Mouse (Mus musculus) embryonic facial prominence, embryonic 15.5 days (tissue): Measurements from ENCODE around the gene Ccdc115. TPM values are rescaled to one million over a fixed set of nuclear protein-coding genes. Genes with fewer than 3 reads are reported as not detected.

ENCODE experiments used
- ATAC-seq: fragments of 200-750 bp; cut with Nextera tagmentation; 2 replicates; pipeline ENCODE4 v1.8.0; 2017; ENCODE audit warnings: low read depth, moderate TSS enrichment; ENCODE audit not compliant: insufficient number of reproducible peaks, low FRiP score, low TSS enrichment
- H3K27ac ChIP-seq: fragments of 300-500 bp; sonication (generic); replicated peaks from 2 replicates; pipeline ENCODE4 v1.5.1; 2015; ENCODE audit warnings: mild to moderate bottlenecking, inconsistent platforms
- H3K27me3 ChIP-seq: fragments of 300-500 bp; sonication (generic); 2 replicates; pipeline ENCODE4 v1.6.1; 2015; ENCODE audit warnings: inconsistent platforms
- H3K36me3 ChIP-seq: fragments of 300-500 bp; sonication (generic); 2 replicates; pipeline ENCODE4 v1.6.1; 2015; ENCODE audit warnings: mild to moderate bottlenecking, inconsistent platforms
- H3K4me1 ChIP-seq: fragments of 300-500 bp; sonication (generic); 2 replicates; pipeline ENCODE4 v1.6.1; 2015; ENCODE audit warnings: inconsistent platforms
- H3K4me2 ChIP-seq: fragments of 300-500 bp; sonication (generic); replicated peaks from 2 replicates; pipeline ENCODE4 v1.6.1; 2015; ENCODE audit warnings: mild to moderate bottlenecking, inconsistent platforms
- H3K4me3 ChIP-seq: fragments of 300-500 bp; sonication (generic); replicated peaks from 2 replicates; pipeline ENCODE4 v1.5.1; 2015; ENCODE audit warnings: mild to moderate bottlenecking, inconsistent platforms
- H3K9ac ChIP-seq: fragments of 300-500 bp; sonication (generic); 2 replicates; pipeline ENCODE4 v1.6.1; 2015; ENCODE audit warnings: inconsistent platforms
- H3K9me3 ChIP-seq: fragments of 300-500 bp; sonication (generic); replicated peaks from 2 replicates; pipeline ENCODE4 v1.6.1; 2016; ENCODE audit warnings: inconsistent platforms
- WGBS: fragments of 180-500 bp; shearing (Covaris S2); methylation state at CpG from one replicate; pipeline ENCODE4 v1.1.7; 2015; 5-methylcytosine and 5-hydroxymethylcytosine counted together
- polyA plus RNA-seq: library from polyadenylated mRNA; unstranded; fragments of >200 nt; fragmentation: Nextera tagmentation; extraction: Ambion mirVana; gene quantifications from 2 replicates; pipeline ENCODE4 v1.2.1, GENCODE M21; 2015

Gene Ccdc115
- polyA plus RNA-seq, 1 experiment from 2014 or later = 57.3 TPM

- H3K27ac ChIP-seq = no peak overlapping the region
- no peak overlapping the region for H3K4me2 ChIP-seq
- H3K4me1 ChIP-seq = peaks cover 30% of the 10 kb centered on the region
- no peak overlapping the region for H3K4me3 ChIP-seq
- ATAC-seq = no peak
- peaks cover 5% of the 10 kb centered on the region for H3K36me3 ChIP-seq
- no peaks in the 10 kb centered on the region for H3K27me3 ChIP-seq
- no peak overlapping the region for H3K9ac ChIP-seq
- WGBS = 64% methylated on average over 3 of the region's 3 CpGs
- H3K9me3 ChIP-seq = 0 out of 2 replicates have a peak, but pooled peaks cover 2% of the 10 kb centered on the region
Measured at GRCm38 (mm10) chr1:34436374-34436773, 3.1 kb downstream of the Ccdc115 start.

GRCm38 (mm10) chr1:34435371-34436120 lies 3.9 kb downstream of the Ccdc115 start:
- Histone ChIP-seq H3K27ac (peak overlapping the region; percentile 79), H3K4me3 (peak overlapping the region; percentile 66), H3K4me1 (peaks cover 24% of the 10 kb centered on the region), H3K4me2 (peak overlapping the region; percentile 71), H3K36me3 (peaks cover 13% of the 10 kb centered on the region), H3K9ac (peak overlapping the region; percentile 46; the same call in 1 of the 2 replicates), H3K27me3 (no peaks in the 10 kb centered on the region), H3K9me3 (0 out of 2 replicates have a peak, but pooled peaks cover 10% of the 10 kb centered on the region)
- no peak for ATAC-seq
- 28% methylated on average over 8 of the region's 8 CpGs for WGBS

GRCm38 (mm10) chr1:34434660-34435160 lies 4.8 kb downstream of the Ccdc115 start:
- Histone ChIP-seq H3K27me3 (no peaks in the 10 kb centered on the region), H3K4me3 (peak overlapping the region; percentile 66), H3K27ac (peak overlapping the region; percentile 79), H3K9me3 (0 out of 2 replicates have a peak, but pooled peaks cover 18% of the 10 kb centered on the region), H3K4me1 (peaks cover 19% of the 10 kb centered on the region), H3K9ac (peak overlapping the region; percentile 46), H3K4me2 (peak overlapping the region; percentile 71), H3K36me3 (peaks cover 18% of the 10 kb centered on the region)
- no peak for ATAC-seq
- 1% methylated on average over 30 of the region's 30 CpGs for WGBS

- WGBS = 10% methylated on average over 19 of the region's 19 CpGs
- Histone ChIP-seq H3K4me3 (peak overlapping the region; percentile 66), H3K27me3 (no peaks in the 10 kb centered on the region), H3K4me2 (peak overlapping the region; percentile 71), H3K9ac (peak overlapping the region; percentile 19; the same call in 1 of the 2 replicates), H3K9me3 (0 out of 2 replicates have a peak, but pooled peaks cover 20% of the 10 kb centered on the region), H3K27ac (peak overlapping the region; percentile 63), H3K4me1 (peaks cover 19% of the 10 kb centered on the region), H3K36me3 (peaks cover 18% of the 10 kb centered on the region)
- no peak for ATAC-seq
Measured at GRCm38 (mm10) chr1:34433891-34434521, 5.5 kb downstream of the Ccdc115 start.

- ATAC-seq = no peak
- WGBS = 4% methylated on average over 35 of the region's 35 CpGs
- H3K27ac ChIP-seq = peak overlapping the region; percentile 84
Measured at GRCm38 (mm10) chr1:34432776-34433481, 6.5 kb downstream of the Ccdc115 start.

GRCm38 (mm10) chr1:34432411-34432775 lies 7.1 kb downstream of the Ccdc115 start:
- 45% methylated on average over 13 of the region's 13 CpGs for WGBS

More at GRCm38 (mm10) chr1:34432776-34433481, 6.5 kb downstream of the Ccdc115 start:
- Histone ChIP-seq H3K27me3 (no peaks in the 10 kb centered on the region), H3K36me3 (peaks cover 18% of the 10 kb centered on the region), H3K4me3 (peak overlapping the region; percentile 66), H3K9ac (peak overlapping the region; percentile 31), H3K4me2 (peak overlapping the region; percentile 71), H3K4me1 (peaks cover 14% of the 10 kb centered on the region), H3K9me3 (0 out of 2 replicates have a peak, but pooled peaks cover 20% of the 10 kb centered on the region)

GRCm38 (mm10) chr1:34431431-34431830 lies 8.0 kb downstream of the Ccdc115 start:
- 97% methylated on average over 9 of the region's 9 CpGs for WGBS
- ATAC-seq = no peak
- Histone ChIP-seq H3K27ac (no peak overlapping the region), H3K4me3 (no peak overlapping the region), H3K9ac (no peak overlapping the region), H3K36me3 (peaks cover 18% of the 10 kb centered on the region), H3K27me3 (no peaks in the 10 kb centered on the region), H3K4me2 (no peak overlapping the region), H3K4me1 (peaks cover 14% of the 10 kb centered on the region), H3K9me3 (peaks cover 25% of the 10 kb centered on the region; the same call in 1 of the 2 replicates)

More at GRCm38 (mm10) chr1:34432411-34432775, 7.1 kb downstream of the Ccdc115 start:
- no peaks in the 10 kb centered on the region for H3K27me3 ChIP-seq
- peaks cover 18% of the 10 kb centered on the region for H3K36me3 ChIP-seq
- peak overlapping the region; percentile 71 for H3K4me2 ChIP-seq
- H3K27ac ChIP-seq = peak overlapping the region; percentile 84; the same call in 1 of the 2 replicates
- H3K4me1 ChIP-seq = peaks cover 14% of the 10 kb centered on the region
- H3K9ac ChIP-seq = peak overlapping the region; percentile 31; the same call in 1 of the 2 replicates
- peak overlapping the region; percentile 66 for H3K4me3 ChIP-seq
- H3K9me3 ChIP-seq = peaks cover 23% of the 10 kb centered on the region; the same call in 1 of the 2 replicates
- no peak for ATAC-seq

- Histone ChIP-seq H3K9ac (no peak overlapping the region), H3K4me3 (no peak overlapping the region), H3K4me1 (peaks cover 14% of the 10 kb centered on the region), H3K27ac (no peak overlapping the region), H3K27me3 (no peaks in the 10 kb centered on the region), H3K36me3 (peaks cover 18% of the 10 kb centered on the region), H3K4me2 (no peak overlapping the region), H3K9me3 (peaks cover 25% of the 10 kb centered on the region; the same call in 1 of the 2 replicates)
- ATAC-seq = no peak
- 96% methylated on average over 3 of the region's 3 CpGs for WGBS
Measured at GRCm38 (mm10) chr1:34430981-34431380, 8.5 kb downstream of the Ccdc115 start.

- H3K27ac ChIP-seq = no peak overlapping the region
- ATAC-seq = no peak
- peaks cover 25% of the 10 kb centered on the region; the same call in 1 of the 2 replicates for H3K9me3 ChIP-seq
- no peak overlapping the region for H3K4me3 ChIP-seq
- no peak overlapping the region for H3K4me2 ChIP-seq
- WGBS = 95% methylated on average over 4 of the region's 4 CpGs
- H3K4me1 ChIP-seq = peaks cover 7% of the 10 kb centered on the region
- peaks cover 18% of the 10 kb centered on the region for H3K36me3 ChIP-seq
- no peak overlapping the region for H3K9ac ChIP-seq
- no peaks in the 10 kb centered on the region for H3K27me3 ChIP-seq
Measured at GRCm38 (mm10) chr1:34429281-34429680, 10.2 kb downstream of the Ccdc115 start.

- ATAC-seq = no peak
- 86% methylated on average over 2 of the region's 2 CpGs for WGBS
- no peak overlapping the region for H3K27ac ChIP-seq
Measured at GRCm38 (mm10) chr1:34428466-34428865, 11.0 kb downstream of the Ccdc115 start.

More at GRCm38 (mm10) chr1:34428466-34428865, 11.0 kb downstream of the Ccdc115 start:
- H3K4me2 ChIP-seq = no peak overlapping the region
- peaks cover 25% of the 10 kb centered on the region; the same call in 1 of the 2 replicates for H3K9me3 ChIP-seq
- no peak overlapping the region for H3K9ac ChIP-seq
- H3K36me3 ChIP-seq = peaks cover 18% of the 10 kb centered on the region
- H3K4me3 ChIP-seq = no peak overlapping the region
- no peaks in the 10 kb centered on the region for H3K27me3 ChIP-seq
- no peaks in the 10 kb centered on the region for H3K4me1 ChIP-seq
